Mouse (Mus musculus) heart, embryonic 15.5 days (tissue): ENCODE results near the gene Tmem238. TPM values are rescaled to one million over a fixed set of nuclear protein-coding genes. Genes with fewer than 3 reads are reported as not detected.
"Not testable (repeated sequence)": the region's sequence is repeated elsewhere in the genome, so short reads cannot be mapped to it uniquely, and the experiment has no call there.

Experiments
- ATAC-seq: fragments of 200-750 bp; cut with Nextera tagmentation; replicated peaks from 2 replicates; pipeline ENCODE4 v1.8.0; 2017; ENCODE audit warnings: low read depth, moderate TSS enrichment; ENCODE audit not compliant: insufficient number of reproducible peaks, insufficient read depth, low FRiP score
- H3K27ac ChIP-seq: fragments of 300-500 bp; sonication (generic); 2 replicates; pipeline ENCODE4 v1.5.1; 2015; ENCODE audit warnings: mild to moderate bottlenecking, inconsistent platforms
- H3K27me3 ChIP-seq: fragments of 300-500 bp; sonication (generic); 2 replicates; pipeline ENCODE4 v1.6.1; 2015; ENCODE audit warnings: inconsistent platforms
- H3K36me3 ChIP-seq: fragments of 300-500 bp; sonication (generic); 2 replicates; pipeline ENCODE4 v1.6.1; 2015; ENCODE audit warnings: mild to moderate bottlenecking, inconsistent platforms
- H3K4me1 ChIP-seq: fragments of 300-500 bp; sonication (generic); replicated peaks from 2 replicates; pipeline ENCODE4 v1.6.1; 2015; ENCODE audit warnings: inconsistent platforms
- H3K4me2 ChIP-seq: fragments of 300-500 bp; sonication (generic); 2 replicates; pipeline ENCODE4 v1.6.1; 2015; ENCODE audit warnings: inconsistent platforms, mild to moderate bottlenecking, moderate library complexity
- H3K4me3 ChIP-seq: fragments of 300-500 bp; sonication (generic); 2 replicates; pipeline ENCODE4 v1.5.1; 2015; ENCODE audit warnings: mild to moderate bottlenecking, inconsistent platforms
- H3K9ac ChIP-seq: fragments of 300-500 bp; sonication (generic); 2 replicates; pipeline ENCODE4 v1.6.1; 2015; ENCODE audit warnings: mild to moderate bottlenecking, inconsistent platforms
- H3K9me3 ChIP-seq: fragments of 300-500 bp; sonication (generic); replicated peaks from 2 replicates; pipeline ENCODE4 v1.6.1; 2016; ENCODE audit warnings: inconsistent platforms
- whole genome bisulfite sequencing: fragments of 180-500 bp; shearing (Covaris S2); methylation state at CpG from one replicate; pipeline ENCODE4 v1.1.7; 2015; ENCODE audit warnings: mixed read lengths; 5-methylcytosine and 5-hydroxymethylcytosine counted together
- polyA plus RNA-seq: library from polyadenylated mRNA; unstranded; fragments of >200 nt; fragmentation: Nextera tagmentation; extraction: Ambion mirVana; gene quantifications from 2 replicates; pipeline ENCODE4 v1.2.1, GENCODE M21; 2015

Tmem238 gene
- polyA plus RNA-seq, 1 experiment from 2014 or later, result 4.2 TPM

DNA sequence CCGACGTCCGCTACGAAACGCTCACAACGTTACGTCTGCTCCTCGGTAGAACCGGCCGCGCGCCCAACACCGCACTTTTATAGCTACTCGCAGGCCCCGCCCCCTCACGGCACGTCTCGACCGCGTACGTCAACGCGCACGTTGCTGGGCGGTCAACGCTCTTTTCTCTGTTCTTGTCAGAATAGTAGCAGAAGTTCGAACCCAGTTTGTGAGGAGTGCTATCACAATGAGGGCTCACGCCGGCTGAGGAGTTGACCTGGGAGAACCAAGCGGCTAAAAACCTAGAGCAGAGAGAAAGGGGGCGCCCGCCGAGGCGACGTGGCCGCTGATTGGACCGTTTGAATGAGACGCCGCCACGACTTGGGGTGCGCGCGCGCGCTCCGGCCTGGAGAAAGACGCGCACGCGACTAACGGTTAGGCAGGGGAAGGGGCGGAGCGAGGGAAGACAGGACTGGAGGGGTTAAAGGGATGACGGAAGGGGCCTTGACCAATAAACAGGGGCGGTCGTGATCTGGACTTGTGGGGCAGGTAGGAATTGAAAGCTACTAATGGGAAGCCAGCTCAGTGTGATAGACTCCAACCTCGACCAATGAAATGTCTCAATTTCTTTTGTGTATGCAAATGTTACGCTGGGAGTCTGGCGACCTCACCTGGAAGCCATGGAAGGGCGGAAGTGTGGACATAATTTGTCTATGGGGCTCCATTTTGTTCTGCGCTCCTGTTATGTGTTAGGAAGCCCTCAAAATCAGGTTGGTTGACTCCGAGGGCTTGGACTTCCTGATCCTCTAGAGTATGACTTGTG lies 23.0 kb upstream of the Tmem238 start, which contains the start of gene Ube2s:
TSS of gene Ube2s (minus strand) at position 288 of the 802 bp plus-strand sequence.
- Histone ChIP-seq H3K27me3 (no peaks in the 10 kb centered on the region), H3K9ac (peak within 1 kb of the TSS; percentile 100), H3K36me3 (peaks cover 24% of the 10 kb centered on the region), H3K4me1 (peaks cover 28% of the 10 kb centered on the region), H3K27ac (peak within 1 kb of the TSS; percentile 95), H3K9me3 (no peaks in the 10 kb centered on the region), H3K4me3 (peak within 1 kb of the TSS; percentile 99), H3K4me2 (peak within 1 kb of the TSS; percentile 78)
- under 1% methylated on average over 62 of the region's 62 CpGs for WGBS
- ATAC-seq, result peak; percentile 99

DNA sequence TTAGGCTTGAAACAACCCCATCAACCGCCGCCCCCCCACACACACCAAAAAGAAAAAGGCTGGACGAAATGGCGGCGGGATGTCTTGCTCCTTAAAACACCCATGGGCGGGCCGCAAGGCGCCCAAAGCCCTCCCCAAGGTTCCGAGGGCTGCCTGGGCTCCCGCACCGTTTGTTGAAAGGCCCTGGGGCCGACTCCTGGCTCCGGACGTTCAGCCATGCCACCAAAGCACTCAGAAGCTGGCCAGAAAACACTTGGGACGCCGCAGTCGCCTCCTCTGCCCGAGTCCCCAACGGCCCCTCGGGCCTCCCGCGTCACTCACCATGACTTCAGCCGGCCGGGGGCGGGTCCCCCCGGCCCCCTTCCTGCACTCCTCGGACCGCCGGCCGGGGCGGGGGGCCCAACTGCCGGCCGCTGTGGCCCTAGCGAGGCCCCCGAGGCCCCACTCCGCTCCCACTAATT lies 22.4 kb upstream of the Tmem238 start:
- H3K4me1 ChIP-seq, result peaks cover 28% of the 10 kb centered on the region
- H3K9me3 ChIP-seq, result no peaks in the 10 kb centered on the region
- peak overlapping the region; percentile 95 for H3K27ac ChIP-seq
- peaks cover 30% of the 10 kb centered on the region for H3K36me3 ChIP-seq
- peak overlapping the region; percentile 78 for H3K4me2 ChIP-seq
- no peaks in the 10 kb centered on the region for H3K27me3 ChIP-seq
- peak overlapping the region; percentile 100 for H3K9ac ChIP-seq
- WGBS, result under 1% methylated on average over 30 of the region's 36 CpGs
- peak; percentile 27 for ATAC-seq
- H3K4me3 ChIP-seq, result peak overlapping the region; percentile 99

DNA sequence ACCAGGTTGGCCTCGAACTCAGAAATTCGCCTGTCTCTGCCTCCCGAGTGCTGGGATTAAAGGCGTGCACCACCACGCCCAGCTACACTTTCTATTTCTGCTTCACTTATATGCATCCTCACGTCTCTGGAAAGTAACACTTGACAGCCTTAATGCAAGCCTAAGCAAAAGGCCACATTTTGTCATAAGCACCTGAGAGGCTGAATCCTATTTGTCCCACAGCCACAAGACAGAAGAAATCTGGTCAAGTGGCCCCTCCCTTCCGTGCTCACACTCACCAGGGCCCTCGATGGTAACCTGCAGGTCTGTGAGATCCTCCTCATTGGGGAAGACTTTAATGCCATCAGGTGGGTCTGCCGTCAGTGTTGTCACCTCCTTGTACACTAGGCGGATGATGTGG lies 21.7 kb upstream of the Tmem238 start:
- not testable (repeated sequence) for H3K27me3 ChIP-seq, H3K9me3 ChIP-seq, ATAC-seq
- Histone ChIP-seq H3K27ac (peak overlapping the region; percentile 95; the same call in 1 of the 2 replicates), H3K9ac (peak overlapping the region; percentile 100), H3K4me3 (peak overlapping the region; percentile 99), H3K36me3 (peaks cover 38% of the 10 kb centered on the region), H3K4me2 (peak overlapping the region; percentile 78), H3K4me1 (peaks cover 28% of the 10 kb centered on the region)
- 31% methylated on average over 10 of the region's 10 CpGs for WGBS

DNA sequence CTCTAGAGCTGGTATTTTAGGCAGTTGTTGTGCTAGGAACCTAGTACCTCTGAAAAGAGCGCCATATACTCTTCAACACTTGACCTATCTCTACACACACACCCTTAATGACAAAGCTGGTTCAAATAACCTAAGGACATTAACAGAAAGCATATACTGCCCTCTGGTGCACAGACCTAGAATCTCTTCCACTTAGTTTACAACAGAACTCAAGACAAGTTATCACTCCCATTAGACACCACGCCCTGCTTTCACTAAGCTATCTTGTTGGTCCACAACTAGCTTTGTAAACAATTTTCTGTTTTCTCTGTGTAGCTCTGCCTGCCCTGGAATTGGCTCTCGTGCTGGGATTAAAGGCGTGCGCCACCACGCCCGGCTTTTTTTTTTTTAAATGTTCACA lies 17.3 kb upstream of the Tmem238 start:
- Histone ChIP-seq H3K9me3 (no peaks in the 10 kb centered on the region), H3K36me3 (peaks cover 51% of the 10 kb centered on the region), H3K27me3 (no peaks in the 10 kb centered on the region), H3K4me1 (peaks cover 23% of the 10 kb centered on the region), H3K27ac (no peak overlapping the region), H3K4me2 (no peak overlapping the region), H3K9ac (no peak overlapping the region), H3K4me3 (no peak overlapping the region)
- no peak for ATAC-seq
- WGBS, result 87% methylated on average over 7 of the region's 7 CpGs

DNA sequence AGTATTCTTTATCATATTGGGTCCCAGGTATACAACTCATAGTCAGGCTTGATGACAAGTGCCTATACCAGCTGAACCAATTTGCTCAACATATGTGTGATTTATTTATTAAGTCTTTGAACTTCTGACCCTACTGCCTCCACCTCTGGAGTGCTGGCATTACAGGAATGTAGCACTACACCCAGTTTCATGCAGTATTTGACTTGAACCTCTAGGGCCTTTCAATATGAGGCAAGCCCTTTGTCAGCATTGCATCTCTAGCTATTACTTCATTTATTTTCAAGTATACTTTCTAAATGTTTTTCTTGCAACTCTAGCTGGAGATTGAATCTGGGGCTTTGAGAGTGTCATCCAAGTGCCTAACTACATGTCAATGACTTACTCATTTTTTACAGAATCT lies 12.8 kb upstream of the Tmem238 start:
- H3K9me3 ChIP-seq, result no peaks in the 10 kb centered on the region
- H3K4me3 ChIP-seq, result no peak overlapping the region
- ATAC-seq, result no peak
- H3K4me1 ChIP-seq, result no peaks in the 10 kb centered on the region
- H3K36me3 ChIP-seq, result peaks cover 31% of the 10 kb centered on the region
- H3K27ac ChIP-seq, result no peak overlapping the region
- H3K4me2 ChIP-seq, result no peak overlapping the region
- H3K9ac ChIP-seq, result no peak overlapping the region
- no peaks in the 10 kb centered on the region for H3K27me3 ChIP-seq

DNA sequence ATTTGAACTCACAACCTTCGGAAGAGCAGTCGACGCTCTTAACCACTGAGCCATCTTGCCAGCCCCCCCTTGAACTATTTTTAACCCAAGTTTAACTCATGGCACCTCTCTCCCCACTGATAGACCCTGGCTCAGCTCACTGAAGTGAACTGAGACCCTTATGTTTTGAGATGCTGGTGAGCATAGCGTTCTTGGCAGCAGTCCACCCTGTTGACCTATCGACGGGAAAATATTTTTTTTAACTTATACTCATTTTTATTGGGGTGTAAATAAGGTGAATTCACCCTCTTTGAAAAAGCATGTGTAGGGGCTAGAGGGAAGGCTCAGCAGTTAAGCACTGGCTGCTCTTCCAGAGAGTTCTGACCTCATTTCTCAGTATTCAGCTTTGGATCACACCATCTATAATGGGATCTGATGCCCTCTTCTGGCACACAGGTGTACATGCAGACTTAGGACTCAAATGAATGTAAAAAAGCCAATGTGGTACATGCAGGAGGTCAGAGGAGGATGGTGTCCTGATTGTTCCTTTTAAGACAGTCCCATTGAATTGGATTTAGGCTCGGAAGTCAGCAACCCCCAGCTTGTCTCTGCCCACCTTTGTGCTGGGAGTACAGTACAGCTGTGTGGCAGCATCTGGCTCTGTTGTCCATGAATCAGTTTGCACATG lies 6.4 kb upstream of the Tmem238 start:
- 68% methylated on average over 7 of the region's 7 CpGs for WGBS
- Histone ChIP-seq H3K36me3 (peaks cover 40% of the 10 kb centered on the region), H3K27ac (no peak overlapping the region)

DNA sequence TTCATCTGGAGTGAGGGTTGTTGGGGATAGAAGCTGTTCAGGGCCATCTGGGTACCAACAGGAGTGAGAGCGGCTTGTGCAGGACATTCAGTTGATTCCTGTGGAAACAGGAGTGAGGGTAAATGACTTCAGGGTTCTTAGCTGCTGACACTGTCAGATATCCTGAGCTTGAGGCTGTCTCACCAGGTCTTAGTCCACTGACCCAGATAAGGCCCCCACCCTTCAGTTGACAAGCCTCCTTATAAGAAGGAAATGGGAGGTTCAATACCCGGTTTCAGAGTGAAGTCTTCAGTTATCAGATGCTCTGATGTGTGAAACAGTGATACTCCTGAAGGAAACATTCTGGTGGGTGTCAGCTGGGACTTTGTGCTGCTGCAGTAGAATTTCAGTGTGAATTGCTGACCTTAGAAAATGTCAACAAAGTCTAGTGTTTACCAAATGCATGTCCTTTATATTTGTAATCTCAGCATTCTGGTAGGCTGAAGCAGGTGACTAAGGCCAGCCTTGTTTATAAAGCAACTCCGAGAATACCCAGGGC lies 5.2 kb upstream of the Tmem238 start:
- Histone ChIP-seq H3K4me2 (no peak overlapping the region), H3K27ac (no peak overlapping the region), H3K36me3 (peaks cover 40% of the 10 kb centered on the region), H3K27me3 (no peaks in the 10 kb centered on the region), H3K4me3 (peak overlapping the region; percentile 95; the same call in 1 of the 2 replicates), H3K9me3 (no peaks in the 10 kb centered on the region), H3K4me1 (peaks cover 10% of the 10 kb centered on the region), H3K9ac (no peak overlapping the region)
- ATAC-seq, result no peak
- WGBS, result 75% methylated on average over 3 of the region's 3 CpGs

More for the DNA sequence above, 6.4 kb upstream of the Tmem238 start:
- no peak overlapping the region for H3K9ac ChIP-seq
- no peak overlapping the region for H3K4me2 ChIP-seq
- no peak for ATAC-seq
- no peak overlapping the region for H3K4me3 ChIP-seq
- H3K9me3 ChIP-seq, result no peaks in the 10 kb centered on the region
- H3K4me1 ChIP-seq, result peaks cover 10% of the 10 kb centered on the region
- no peaks in the 10 kb centered on the region for H3K27me3 ChIP-seq

DNA sequence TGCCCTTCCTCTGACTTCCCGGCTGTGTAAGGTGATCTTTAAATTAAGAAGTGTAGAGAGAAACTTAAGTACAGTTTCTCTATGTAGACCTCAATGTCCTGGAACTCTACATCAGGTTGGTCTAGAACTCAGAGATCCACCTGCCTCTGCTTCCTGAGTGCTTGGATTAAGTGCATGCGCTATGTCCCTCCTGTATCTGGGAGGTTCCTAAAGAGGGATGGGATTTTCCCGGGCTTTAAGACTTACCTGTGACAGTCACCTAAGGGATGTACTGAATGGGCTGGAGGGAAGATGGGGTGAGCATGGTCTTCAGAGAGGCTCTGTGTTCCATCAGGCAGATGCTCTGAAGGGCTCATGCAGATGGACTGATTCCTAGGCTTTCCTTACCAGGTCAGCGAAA lies 4.2 kb upstream of the Tmem238 start:
- Histone ChIP-seq H3K4me2 (peak overlapping the region; percentile 72), H3K4me1 (peaks cover 19% of the 10 kb centered on the region), H3K9ac (peak overlapping the region; percentile 95), H3K4me3 (peak overlapping the region; percentile 95), H3K36me3 (peaks cover 40% of the 10 kb centered on the region), H3K27ac (peak overlapping the region; percentile 97; the same call in 1 of the 2 replicates), H3K27me3 (no peaks in the 10 kb centered on the region), H3K9me3 (no peaks in the 10 kb centered on the region)
- 32% methylated on average over 4 of the region's 4 CpGs for WGBS
- ATAC-seq, result no peak

DNA sequence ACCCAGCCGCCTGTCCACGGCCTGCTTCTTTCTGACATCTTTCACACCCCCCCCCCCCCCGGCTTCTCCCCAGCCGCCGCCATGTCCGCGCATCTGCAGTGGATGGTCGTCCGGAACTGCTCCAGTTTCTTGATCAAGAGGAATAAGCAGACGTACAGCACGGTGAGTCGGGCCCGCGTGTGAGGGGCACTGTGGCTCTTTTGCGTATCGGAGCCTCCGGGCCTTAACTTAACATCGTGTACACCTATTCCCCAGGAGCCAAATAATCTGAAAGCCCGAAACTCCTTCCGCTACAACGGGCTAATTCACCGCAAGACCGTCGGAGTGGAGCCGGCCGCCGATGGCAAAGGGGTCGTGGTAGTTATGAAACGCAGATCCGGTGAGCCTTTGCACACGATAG lies 3.8 kb upstream of the Tmem238 start:
- Histone ChIP-seq H3K4me2 (peak overlapping the region; percentile 72), H3K36me3 (peaks cover 40% of the 10 kb centered on the region), H3K27ac (peak overlapping the region; percentile 97), H3K4me3 (peak overlapping the region; percentile 95), H3K4me1 (peaks cover 23% of the 10 kb centered on the region), H3K9ac (peak overlapping the region; percentile 95)
- under 1% methylated on average over 31 of the region's 31 CpGs for WGBS
- ATAC-seq, H3K9me3 ChIP-seq, H3K27me3 ChIP-seq: not testable (repeated sequence)

DNA sequence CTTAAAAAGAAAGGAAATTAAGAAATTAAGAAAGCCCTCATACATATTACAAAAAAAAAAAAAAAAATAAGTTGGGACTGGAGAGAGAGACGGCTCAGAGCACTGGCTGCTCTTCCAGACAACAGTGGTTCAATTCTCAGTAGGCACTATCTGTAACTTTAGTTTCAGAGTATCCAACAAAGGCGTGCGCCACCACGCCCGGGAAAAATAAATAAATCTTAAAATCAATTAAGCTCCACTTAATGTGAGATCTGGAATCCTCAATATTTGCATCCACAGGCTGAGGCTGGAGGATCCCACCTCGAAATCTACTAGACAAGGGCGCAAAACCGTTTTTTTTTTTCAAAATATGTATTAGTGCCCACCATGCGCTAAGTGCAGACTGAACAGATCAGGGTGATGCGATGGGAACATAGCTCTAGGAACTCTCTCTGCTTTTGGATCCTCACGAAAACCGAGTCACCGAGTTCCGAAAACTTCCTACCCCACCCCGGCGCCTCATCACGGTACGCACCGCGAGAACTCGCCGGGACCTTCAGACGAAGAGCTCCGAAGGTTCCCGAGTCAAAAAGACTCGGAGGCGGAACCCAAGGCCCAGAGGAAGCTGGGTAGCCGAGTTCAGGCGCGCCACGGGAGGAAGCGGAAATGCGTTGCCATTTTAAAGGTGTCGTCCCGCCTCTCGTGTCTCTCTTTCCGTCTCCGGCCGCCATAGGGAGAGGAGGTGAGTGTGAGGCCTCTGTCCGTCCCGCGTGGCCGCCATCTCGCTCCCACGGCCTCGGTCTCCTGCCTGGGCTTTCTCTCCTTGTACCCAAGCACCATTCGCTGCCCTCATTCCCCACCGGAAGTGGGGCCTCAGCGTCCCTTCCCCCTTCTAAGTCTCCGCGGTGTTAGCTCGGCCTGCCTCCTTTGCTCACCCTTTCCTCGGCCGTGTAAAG lies 3.1 kb upstream of the Tmem238 start, which contains the start of gene Rpl28:
TSS of gene Rpl28 (plus strand) at position 597 of the 935 bp plus-strand sequence.
- peak; percentile 89 for ATAC-seq

More for the DNA sequence above, 3.1 kb upstream of the Tmem238 start, which contains the start of gene Rpl28:
- no peaks in the 10 kb centered on the region for H3K9me3 ChIP-seq
- peak within 1 kb of the TSS; percentile 75 for H3K4me2 ChIP-seq
- H3K27ac ChIP-seq, result peak within 1 kb of the TSS; percentile 97
- no peaks in the 10 kb centered on the region for H3K27me3 ChIP-seq
- WGBS, result 1% methylated on average over 54 of the region's 54 CpGs
- peaks cover 36% of the 10 kb centered on the region for H3K36me3 ChIP-seq
- H3K4me3 ChIP-seq, result peak within 1 kb of the TSS; percentile 95
- H3K9ac ChIP-seq, result peak within 1 kb of the TSS; percentile 95
- peaks cover 24% of the 10 kb centered on the region for H3K4me1 ChIP-seq
